Mouse (Mus musculus): ENCODE results near the gene Tfip11. TPM values are rescaled to one million over a fixed set of nuclear protein-coding genes. Genes with fewer than 3 reads are reported as not detected.

The Tfip11 gene
- 44.1 TPM for polyA plus RNA-seq (2017; shearing (Covaris generic))

GRCm38 (mm10) chr5:112325546-112326445, at the start of gene Tfip11:
Tfip11 (plus strand) TSS chr5:112326358.

GRCm38 (mm10) chr5:112342463-112343204, 16.5 kb downstream of the Tfip11 start, which contains the start of the genes Srrd and Hps4:
Srrd (minus strand) TSS chr5:112343040.
Hps4 (plus strand) TSS chr5:112343083.

GRCm38 (mm10) chr5:112355910-112356309, 29.8 kb downstream of the Tfip11 start, which contains the start of gene Gm6583:
Gm6583 (minus strand) TSS chr5:112356033.

Other genes starting within 250 kb of the Tfip11 start
- gene Cryba4, start 73.8 kb upstream of the Tfip11 start, polyA plus RNA-seq (2017; shearing (Covaris generic)) = 0.64 TPM
- not detected for gene Crybb1, start 70.5 kb upstream of the Tfip11 start, polyA plus RNA-seq (2017; shearing (Covaris generic))
- gene Tpst2, start 49.7 kb upstream of the Tfip11 start, polyA plus RNA-seq (2017; shearing (Covaris generic)) = 162 TPM
- gene Srrd, start 16.7 kb downstream of the Tfip11 start, polyA plus RNA-seq (2017; shearing (Covaris generic)) = 5.7 TPM
- gene Hps4, start 16.7 kb downstream of the Tfip11 start, polyA plus RNA-seq (2017; shearing (Covaris generic)) = 25.9 TPM
- gene Gm6583, start 29.7 kb downstream of the Tfip11 start, polyA plus RNA-seq (2017; shearing (Covaris generic)) = 0.32 TPM
- gene Asphd2, start 68.5 kb downstream of the Tfip11 start, polyA plus RNA-seq (2017; shearing (Covaris generic)) = 0.22 TPM
- gene Gm6588, start 123.1 kb downstream of the Tfip11 start, polyA plus RNA-seq (2017; shearing (Covaris generic)) = not detected

Data from activated CD4-positive, CD25-positive, alpha-beta regulatory T cell, adult 9 weeks (primary cell).